Mouse (Mus musculus): ENCODE results near the gene Prps2. TPM values are rescaled to one million over a fixed set of nuclear protein-coding genes. Genes with fewer than 3 reads are reported as not detected.

Prps2 gene
- total and polyA plus RNA-seq, 3 experiments, result 4.6 to 13.6 (median 12.5) TPM

DNA sequence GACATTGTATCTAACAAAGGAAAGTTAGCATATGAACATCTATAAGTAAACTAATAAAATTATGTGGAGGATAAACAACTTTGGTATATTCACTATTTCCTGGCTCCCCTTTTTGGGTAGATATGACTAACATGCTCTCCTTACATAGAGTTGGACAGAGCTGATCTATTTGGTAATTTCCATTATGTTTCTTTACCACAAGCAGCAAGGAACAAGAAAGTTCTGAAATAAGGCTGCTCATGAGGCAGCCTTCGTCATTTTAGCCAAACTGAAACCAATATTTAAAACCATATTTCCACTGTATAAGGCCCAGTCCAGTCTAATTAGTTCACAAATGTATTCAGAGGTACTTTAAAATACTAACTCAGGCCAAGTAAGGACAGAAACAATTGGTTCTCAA lies 36.1 kb downstream of the Prps2 start:
- H3K9ac ChIP-seq (ENCODE audit: low read depth, low read length), result no peak overlapping the region
- H3K27ac ChIP-seq, result no peak overlapping the region
- no peaks in the 10 kb centered on the region for H3K79me2 ChIP-seq (replicated peaks; ENCODE audit: control insufficient read depth, insufficient read depth, low read length)
- H3K4me3 ChIP-seq, result no peak overlapping the region
- TF ChIP-seq POLR2A (IDR thresholded peaks at IDR 0.05; ENCODE audit: insufficient read depth, low read depth, low read length) (no peak), CTCF (IDR thresholded peaks at IDR 0.05) (no peak), EP300 (IDR thresholded peaks at IDR 0.05; ENCODE audit: insufficient read depth, low read depth, low read length) (no peak)
- intact Hi-C loops (cut with DNase I), result no loop called here
- no peaks in the 10 kb centered on the region for H3K36me3 ChIP-seq (ENCODE audit: control insufficient read depth, insufficient read depth, low read length)
- H3K4me1 ChIP-seq (ENCODE audit: control insufficient read depth, insufficient read depth, low read length), result no peaks in the 10 kb centered on the region
- WGBS, result 83% methylated on average over 1 of the region's 1 CpGs
- no peaks in the 10 kb centered on the region for H3K27me3 ChIP-seq (ENCODE audit: control insufficient read depth, insufficient read depth, low read length)
- no peak for DNase-seq

DNA sequence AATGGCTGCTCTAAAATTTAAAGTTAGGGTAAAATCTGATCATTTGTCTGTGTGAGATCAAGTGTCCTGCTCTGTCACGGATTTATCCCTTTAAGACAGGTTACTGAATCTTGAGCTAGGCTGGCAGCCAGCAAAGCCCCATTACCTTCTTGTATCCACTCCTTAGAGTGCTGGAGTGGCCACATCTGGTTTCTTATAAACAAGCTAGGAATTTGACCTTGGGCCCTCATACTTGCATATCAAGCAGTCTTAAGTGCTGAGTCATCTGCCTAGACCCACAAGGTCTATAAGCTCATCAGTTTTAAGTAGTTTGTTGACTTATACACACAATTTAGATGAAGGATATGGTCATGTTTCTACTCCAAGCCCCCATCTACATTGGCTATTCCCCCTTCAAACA lies 38.2 kb downstream of the Prps2 start:
- TF ChIP-seq POLR2A (IDR thresholded peaks at IDR 0.05; ENCODE audit: insufficient read depth, low read depth, low read length), result no peak
- TF ChIP-seq CTCF (IDR thresholded peaks at IDR 0.05), result no peak
- TF ChIP-seq EP300 (IDR thresholded peaks at IDR 0.05; ENCODE audit: insufficient read depth, low read depth, low read length), result no peak
- Histone ChIP-seq H3K9ac (ENCODE audit: low read depth, low read length) (no peak overlapping the region), H3K4me1 (ENCODE audit: control insufficient read depth, insufficient read depth, low read length) (no peaks in the 10 kb centered on the region), H3K4me3 (no peak overlapping the region), H3K36me3 (ENCODE audit: control insufficient read depth, insufficient read depth, low read length) (no peaks in the 10 kb centered on the region), H3K27ac (no peak overlapping the region), H3K27me3 (ENCODE audit: control insufficient read depth, insufficient read depth, low read length) (no peaks in the 10 kb centered on the region), H3K79me2 (replicated peaks; ENCODE audit: control insufficient read depth, insufficient read depth, low read length) (no peaks in the 10 kb centered on the region)
- no peak for DNase-seq
- intact Hi-C loops (cut with DNase I), result no loop called here
- 74% methylated on average over 1 of the region's 1 CpGs for WGBS

DNA sequence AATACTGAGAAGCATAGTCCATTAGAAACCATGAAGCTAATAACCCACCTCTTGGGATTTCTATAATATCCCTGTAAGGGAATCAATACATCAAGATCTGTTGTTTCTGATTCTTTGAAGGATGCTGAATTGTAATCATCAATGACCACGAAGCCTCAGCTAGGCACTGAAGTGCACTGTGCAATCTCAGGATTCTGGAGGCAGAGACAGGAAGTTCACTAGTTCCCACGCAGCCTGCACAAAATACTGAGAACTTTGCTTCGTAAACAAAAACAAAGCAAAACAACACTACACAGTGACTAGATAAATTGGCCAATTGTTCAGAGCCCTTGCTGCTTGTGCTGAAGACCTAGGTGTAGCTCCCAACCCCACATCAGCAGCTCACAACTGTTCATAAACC lies 40.7 kb downstream of the Prps2 start:
- 68% methylated on average over 3 of the region's 3 CpGs for WGBS
- Histone ChIP-seq H3K9ac (ENCODE audit: low read depth, low read length) (no peak overlapping the region), H3K36me3 (ENCODE audit: control insufficient read depth, insufficient read depth, low read length) (no peaks in the 10 kb centered on the region), H3K79me2 (replicated peaks; ENCODE audit: control insufficient read depth, insufficient read depth, low read length) (no peaks in the 10 kb centered on the region), H3K27me3 (ENCODE audit: control insufficient read depth, insufficient read depth, low read length) (no peaks in the 10 kb centered on the region), H3K27ac (no peak overlapping the region), H3K4me3 (no peak overlapping the region), H3K4me1 (ENCODE audit: control insufficient read depth, insufficient read depth, low read length) (no peaks in the 10 kb centered on the region)
- DNase-seq, result no peak
- TF ChIP-seq POLR2A (IDR thresholded peaks at IDR 0.05; ENCODE audit: insufficient read depth, low read depth, low read length) (no peak), CTCF (IDR thresholded peaks at IDR 0.05) (no peak), EP300 (IDR thresholded peaks at IDR 0.05; ENCODE audit: insufficient read depth, low read depth, low read length) (no peak)
- intact Hi-C loops (cut with DNase I), result no loop called here

DNA sequence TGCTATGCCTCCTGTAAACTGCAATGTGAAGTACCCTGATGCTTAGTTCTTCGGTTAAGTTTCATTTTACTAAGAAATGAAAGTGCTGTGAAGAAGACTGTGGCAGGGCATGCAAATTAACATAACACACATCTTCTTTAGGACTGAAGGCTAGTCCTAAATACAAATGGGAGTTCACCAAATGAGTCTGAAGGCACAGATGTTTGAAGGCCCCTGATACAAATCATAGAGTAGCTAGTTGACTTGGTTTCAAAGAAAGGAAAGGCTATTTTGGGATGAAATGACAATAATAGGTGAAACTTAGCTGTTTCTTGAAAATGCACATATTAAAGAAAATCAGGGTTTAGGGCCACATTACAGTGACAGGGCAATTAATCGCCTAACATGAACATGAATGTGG lies 42.4 kb downstream of the Prps2 start:
- Histone ChIP-seq H3K9ac (ENCODE audit: low read depth, low read length) (no peak overlapping the region), H3K36me3 (ENCODE audit: control insufficient read depth, insufficient read depth, low read length) (no peaks in the 10 kb centered on the region), H3K27ac (no peak overlapping the region), H3K27me3 (ENCODE audit: control insufficient read depth, insufficient read depth, low read length) (no peaks in the 10 kb centered on the region), H3K79me2 (replicated peaks; ENCODE audit: control insufficient read depth, insufficient read depth, low read length) (no peaks in the 10 kb centered on the region), H3K4me1 (ENCODE audit: control insufficient read depth, insufficient read depth, low read length) (no peaks in the 10 kb centered on the region), H3K4me3 (no peak overlapping the region)
- TF ChIP-seq EP300 (IDR thresholded peaks at IDR 0.05; ENCODE audit: insufficient read depth, low read depth, low read length), result no peak
- TF ChIP-seq CTCF (IDR thresholded peaks at IDR 0.05), result no peak
- TF ChIP-seq POLR2A (IDR thresholded peaks at IDR 0.05; ENCODE audit: insufficient read depth, low read depth, low read length), result no peak
- WGBS, result 82% methylated on average over 2 of the region's 2 CpGs
- intact Hi-C loops (cut with DNase I), result no loop called here
- DNase-seq, result no peak

DNA sequence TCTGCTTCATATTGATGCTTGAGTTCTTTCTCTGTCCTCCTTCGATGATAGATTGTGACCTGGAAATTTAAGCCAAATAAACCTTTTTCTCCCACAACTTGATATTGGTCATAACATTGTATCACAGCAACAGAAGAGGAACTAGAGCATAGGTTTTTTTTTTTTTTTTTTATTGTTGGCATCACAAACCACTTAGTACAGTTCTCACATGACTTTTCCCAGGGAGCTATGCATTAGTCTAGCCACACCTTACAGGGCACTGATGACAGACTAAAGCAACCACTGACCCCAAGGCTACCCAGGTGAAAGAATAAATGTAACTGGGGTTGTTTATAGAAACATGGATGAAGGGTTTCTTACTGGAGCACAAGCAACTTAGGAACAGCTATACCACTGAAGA lies 44.6 kb downstream of the Prps2 start:
- H3K9ac ChIP-seq (ENCODE audit: low read depth, low read length), result no peak overlapping the region
- no peaks in the 10 kb centered on the region for H3K79me2 ChIP-seq (replicated peaks; ENCODE audit: control insufficient read depth, insufficient read depth, low read length)
- TF ChIP-seq EP300 (IDR thresholded peaks at IDR 0.05; ENCODE audit: insufficient read depth, low read depth, low read length), result no peak
- DNase-seq, result no peak
- H3K4me1 ChIP-seq (ENCODE audit: control insufficient read depth, insufficient read depth, low read length), result no peaks in the 10 kb centered on the region
- H3K27me3 ChIP-seq (ENCODE audit: control insufficient read depth, insufficient read depth, low read length), result no peaks in the 10 kb centered on the region
- no peak overlapping the region for H3K4me3 ChIP-seq
- WGBS, result 96% methylated on average over 1 of the region's 1 CpGs
- H3K27ac ChIP-seq, result no peak overlapping the region
- no peaks in the 10 kb centered on the region for H3K36me3 ChIP-seq (ENCODE audit: control insufficient read depth, insufficient read depth, low read length)
- intact Hi-C loops (cut with DNase I), result no loop called here

DNA sequence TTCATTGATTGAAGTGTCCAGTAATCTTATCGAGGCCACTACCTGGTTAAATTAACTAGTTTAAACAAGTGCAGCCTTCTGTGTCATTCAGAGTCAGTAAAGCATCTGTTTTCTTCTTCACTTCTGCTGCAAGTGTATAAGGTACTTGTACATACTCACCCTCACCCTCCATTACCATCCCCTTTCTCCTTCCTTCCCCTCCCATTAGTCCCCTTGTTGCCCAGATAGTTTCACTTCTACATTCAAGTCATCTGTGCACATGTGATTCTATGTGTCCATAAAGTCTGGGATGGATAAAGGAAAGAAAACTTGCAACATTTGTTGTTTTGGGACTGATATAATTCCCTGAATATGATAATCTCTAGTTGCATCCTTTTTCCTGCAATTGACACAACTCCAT lies 48.0 kb downstream of the Prps2 start:
- no peak for DNase-seq
- H3K36me3 ChIP-seq (ENCODE audit: control insufficient read depth, insufficient read depth, low read length), result no peaks in the 10 kb centered on the region
- H3K4me1 ChIP-seq (ENCODE audit: control insufficient read depth, insufficient read depth, low read length), result no peaks in the 10 kb centered on the region
- H3K27ac ChIP-seq, result no peak overlapping the region
- intact Hi-C loops (cut with DNase I), result no loop called here
- H3K79me2 ChIP-seq (replicated peaks; ENCODE audit: control insufficient read depth, insufficient read depth, low read length), result no peaks in the 10 kb centered on the region
- TF ChIP-seq CTCF (IDR thresholded peaks at IDR 0.05), result no peak
- TF ChIP-seq EP300 (IDR thresholded peaks at IDR 0.05; ENCODE audit: insufficient read depth, low read depth, low read length), result no peak
- no peak for TF ChIP-seq POLR2A (IDR thresholded peaks at IDR 0.05; ENCODE audit: insufficient read depth, low read depth, low read length)
- no peak overlapping the region for H3K9ac ChIP-seq (ENCODE audit: low read depth, low read length)
- WGBS, result 94% methylated on average over 1 of the region's 1 CpGs
- no peaks in the 10 kb centered on the region for H3K27me3 ChIP-seq (ENCODE audit: control insufficient read depth, insufficient read depth, low read length)
- no peak overlapping the region for H3K4me3 ChIP-seq
